Mouse (Mus musculus) adrenal gland, adult 2 months (tissue): ENCODE results near the gene Agap2. TPM values are rescaled to one million over a fixed set of nuclear protein-coding genes. Genes with fewer than 3 reads are reported as not detected.

Source experiments
- DNase-seq: peaks from one replicate; pipeline ENCODE4 v3.0.0; 2021
- polyA plus RNA-seq: library from polyadenylated mRNA; depleted of rRNA; stranded (reverse); fragments of >200 nt; gene quantifications from 2 replicates; pipeline ENCODE4 v1.2.3, GENCODE M21; 2012
- total RNA-seq, 2 experiments: library from RNA; stranded (reverse); gene quantifications; 2 replicates each; pipeline ENCODE4 v1.2.3; 2021

The Agap2 gene
- total and polyA plus RNA-seq, 3 experiments = 2.2 to 8.7 (median 3.8) TPM

DNA sequence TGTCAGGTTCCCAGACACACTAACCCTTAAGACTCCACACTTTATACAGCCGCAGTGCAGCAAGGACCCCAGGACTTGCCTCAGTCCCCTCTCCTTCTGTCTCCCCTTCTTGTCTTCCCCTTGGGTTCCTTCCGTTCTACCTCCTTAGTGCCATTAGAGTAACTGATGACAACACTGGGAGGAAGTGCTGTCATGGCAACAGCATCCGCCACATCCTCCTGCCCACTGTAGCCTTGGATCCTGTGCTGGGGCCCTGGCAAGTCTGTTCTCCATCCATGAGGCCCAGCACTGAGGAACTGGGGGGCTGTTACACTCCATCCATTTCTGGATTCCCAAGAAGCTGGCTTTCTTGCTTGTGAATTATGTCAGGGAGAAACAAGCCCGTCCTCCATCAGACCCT is 998 bp downstream of the Agap2 start:
- DNase-seq = no peak

- DNase-seq = no peak
These were observed 2.4 kb downstream of the Agap2 start for GRCm38 (mm10) chr10:127077515-127077914.

DNA sequence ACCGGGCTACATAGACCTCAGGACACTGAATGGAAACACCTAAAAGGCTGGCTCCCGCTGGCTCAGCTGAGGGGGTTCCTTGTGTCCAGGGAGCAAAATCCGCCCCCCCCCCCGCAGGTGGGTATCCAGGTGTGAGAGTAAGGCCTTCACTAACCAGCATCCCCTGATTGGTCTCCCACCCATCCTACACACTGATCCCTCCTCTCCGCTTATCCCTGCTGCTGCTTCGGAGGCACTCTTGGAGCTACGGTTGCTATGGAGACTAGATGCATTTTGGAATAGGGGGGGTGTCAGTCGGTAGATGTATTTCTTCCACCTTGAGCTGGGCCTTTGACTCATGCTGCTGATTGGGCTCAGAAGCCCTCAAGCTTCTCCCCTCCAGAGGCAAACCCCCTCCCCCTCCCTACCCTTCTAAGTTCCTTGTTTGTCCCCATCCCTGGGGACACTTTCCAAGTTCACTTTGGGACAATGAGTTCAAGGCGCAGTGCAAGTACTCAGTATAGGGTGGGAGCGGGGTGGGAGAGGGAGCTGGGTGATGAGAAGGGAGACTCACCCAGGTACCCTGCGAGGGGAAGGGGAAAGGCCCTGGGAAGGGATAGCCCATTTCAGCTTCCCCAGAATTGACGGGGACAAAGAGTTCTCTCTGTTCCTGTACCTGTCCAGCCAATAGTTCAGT is 3.1 kb downstream of the Agap2 start:
- no peak for DNase-seq

DNA sequence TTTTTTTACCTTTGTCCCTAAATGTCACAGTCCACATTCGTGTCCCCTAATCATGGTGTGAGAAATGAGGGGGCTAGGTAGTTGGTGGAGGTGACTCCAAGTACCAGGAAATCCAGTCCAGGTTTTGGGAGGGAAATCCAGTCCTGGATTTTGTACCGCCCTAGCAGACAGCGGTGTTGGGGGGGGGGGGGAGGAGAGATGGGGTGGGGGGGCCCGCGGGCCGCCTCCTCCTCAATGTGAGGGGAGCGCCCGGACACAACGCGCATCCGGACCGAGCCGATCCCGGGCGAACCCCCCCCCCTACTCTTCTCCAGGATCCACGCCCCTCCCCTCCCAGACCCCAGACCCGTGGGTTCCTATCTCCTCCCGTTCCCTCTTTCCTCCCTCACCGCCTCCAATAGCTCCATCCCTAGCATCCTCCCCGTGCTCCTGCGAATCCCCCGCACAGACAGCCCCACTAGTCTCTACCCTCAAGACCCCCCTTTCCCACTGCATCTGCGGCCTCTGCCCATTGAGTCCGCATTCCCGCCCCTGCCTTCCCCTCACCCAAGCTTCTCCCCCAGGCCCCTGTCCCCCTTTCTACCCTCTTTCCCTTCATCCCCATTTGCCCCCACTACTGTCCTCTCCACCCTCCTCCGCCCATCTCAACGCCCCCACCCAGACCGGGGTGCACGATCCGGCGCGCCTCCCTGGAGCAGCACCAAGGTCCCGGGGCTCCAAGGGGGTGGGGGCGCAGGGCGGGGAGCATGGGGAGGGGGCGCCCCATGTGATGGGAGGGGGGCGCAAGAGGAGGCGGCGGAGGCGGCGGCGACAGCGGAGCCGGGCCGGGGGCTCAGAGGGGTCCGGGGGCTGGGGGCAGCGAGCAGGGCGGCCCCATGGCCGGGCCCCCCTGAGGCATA is 3.8 kb downstream of the Agap2 start:
- no peak for DNase-seq

GRCm38 (mm10) chr10:127079665-127080391 is 4.7 kb downstream of the Agap2 start:
- no peak for DNase-seq

DNA sequence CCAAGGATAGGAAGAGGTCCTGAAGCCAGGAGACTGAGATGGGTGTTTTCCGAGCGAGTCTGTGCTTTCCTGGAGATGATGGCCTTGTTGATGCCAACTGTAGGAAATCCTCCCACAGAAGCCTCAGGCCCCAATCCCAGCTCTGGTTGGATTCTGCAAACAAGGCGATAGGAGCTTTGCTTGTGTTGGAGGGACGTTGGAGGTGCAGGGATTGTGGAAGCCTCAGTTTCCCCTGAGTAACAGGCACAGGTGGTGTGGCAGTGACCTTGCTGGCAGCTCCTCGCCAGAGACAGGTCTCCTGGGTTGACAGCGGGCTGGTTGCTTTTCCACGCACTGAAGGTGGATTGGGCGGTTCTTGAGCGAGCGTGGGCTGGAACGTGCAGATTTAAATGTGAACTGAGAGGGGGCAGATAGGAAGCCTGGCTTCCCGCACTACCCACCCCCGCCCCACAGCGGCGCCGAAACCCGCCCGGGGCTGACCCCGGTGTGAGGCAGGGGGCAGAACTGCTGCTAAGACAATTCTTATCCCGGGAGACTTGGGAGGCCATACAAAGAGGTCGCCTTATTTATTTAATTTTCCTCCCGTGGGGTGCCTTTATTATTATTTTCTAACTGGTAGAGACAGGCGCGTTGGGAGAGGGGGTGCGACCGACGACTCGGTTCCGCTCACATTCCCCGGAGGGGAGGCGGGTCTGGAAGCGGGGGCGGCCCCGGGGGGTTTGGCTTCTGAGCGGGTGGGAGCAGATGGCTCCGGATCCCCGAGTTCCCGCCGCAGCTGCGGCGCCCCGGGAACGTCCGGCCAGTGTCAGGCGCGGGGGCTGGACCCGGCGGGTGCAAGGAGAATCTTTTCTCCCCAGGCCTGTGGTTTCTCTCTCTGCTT is 6.1 kb downstream of the Agap2 start:
- DNase-seq = no peak

- DNase-seq = no peak
These were observed 7.0 kb downstream of the Agap2 start for GRCm38 (mm10) chr10:127081996-127082620.

- no peak for DNase-seq
These were observed 8.3 kb downstream of the Agap2 start for GRCm38 (mm10) chr10:127083292-127083914.

DNA sequence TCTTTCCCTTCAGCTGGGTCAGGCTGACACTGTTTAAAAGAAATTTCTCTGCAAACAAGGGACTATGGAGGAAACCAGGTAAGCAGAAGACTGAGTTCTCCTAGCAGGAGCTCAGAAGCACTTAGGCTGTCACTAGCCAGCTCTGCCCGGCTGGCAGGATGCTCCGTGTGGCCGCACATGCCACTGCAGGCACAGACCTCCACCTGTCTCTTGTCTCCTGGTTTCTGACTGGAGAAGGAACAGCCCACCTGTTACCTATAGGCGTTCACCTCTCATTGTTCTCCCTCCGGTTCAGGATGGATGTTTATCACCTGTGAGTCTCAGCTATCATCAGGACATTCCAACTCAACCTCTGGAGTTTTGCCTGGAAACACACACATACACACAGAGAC is 8.8 kb downstream of the Agap2 start:
- no peak for DNase-seq

- no peak for DNase-seq
These were observed 10.0 kb downstream of the Agap2 start for GRCm38 (mm10) chr10:127085052-127085451.

DNA sequence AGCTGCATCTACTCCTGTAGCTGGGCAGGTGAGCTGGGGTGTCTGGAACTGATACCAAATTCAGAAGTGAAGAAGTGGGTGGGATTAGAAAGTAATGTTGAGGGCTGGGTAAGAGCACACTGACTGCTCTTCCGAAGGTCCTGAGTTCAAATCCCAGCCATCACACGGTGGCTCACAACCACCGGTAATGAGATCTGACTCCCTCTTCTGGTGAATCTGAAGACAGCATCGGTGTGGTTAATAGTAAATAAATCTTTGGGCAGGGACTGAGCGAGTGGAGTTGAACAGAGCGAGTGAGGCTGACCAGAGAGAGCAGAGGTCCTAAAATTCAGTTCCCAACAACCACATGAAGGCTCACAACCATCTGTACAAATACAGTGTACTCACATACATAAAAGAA is 10.5 kb downstream of the Agap2 start:
- no peak for DNase-seq

GRCm38 (mm10) chr10:127090560-127091411 is 15.7 kb downstream of the Agap2 start:
- peak; percentile 70 for DNase-seq

DNA sequence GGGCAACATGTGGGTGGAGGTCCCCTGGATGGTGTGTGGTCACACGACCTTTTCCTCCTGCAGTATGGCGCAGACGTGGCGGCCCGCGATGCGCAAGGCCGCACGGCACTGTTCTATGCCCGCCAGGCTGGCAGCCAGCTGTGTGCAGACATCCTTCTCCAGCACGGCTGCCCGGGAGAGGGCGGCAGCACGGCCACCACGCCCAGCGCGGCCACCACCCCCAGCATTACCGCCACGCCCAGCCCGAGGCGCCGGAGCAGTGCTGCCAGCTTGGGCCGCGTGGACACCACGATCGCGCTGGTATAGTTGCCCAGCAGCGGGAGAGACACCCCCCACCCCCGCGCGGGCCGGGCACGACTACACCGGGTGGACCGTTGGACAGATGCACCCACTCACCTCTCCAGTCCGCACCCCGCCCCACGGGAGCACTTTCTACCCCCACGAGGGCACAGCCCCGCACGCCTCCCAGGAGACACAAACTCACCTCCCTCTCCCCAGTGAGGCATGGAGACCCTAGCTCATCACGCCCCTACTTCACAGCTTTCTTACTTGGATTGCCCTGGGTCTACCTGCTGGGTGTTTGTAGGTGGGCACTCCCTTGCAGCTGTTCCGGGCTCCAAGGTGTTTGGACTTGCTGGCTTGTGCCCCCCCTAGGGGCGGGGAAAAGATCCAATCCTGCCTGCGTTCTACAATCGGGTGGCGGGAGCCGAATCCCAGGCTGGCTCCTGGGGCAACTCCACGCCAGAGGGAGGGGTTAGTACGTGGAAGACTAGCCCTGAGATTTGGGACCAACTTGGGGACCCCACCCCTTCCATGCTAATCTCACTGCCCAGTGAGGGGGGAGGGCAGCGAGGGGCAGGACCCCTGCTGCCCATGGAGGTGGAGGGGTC is 16.7 kb downstream of the Agap2 start:
- DNase-seq = peak; percentile 75

GRCm38 (mm10) chr10:127092742-127093141 is 17.7 kb downstream of the Agap2 start:
- no peak for DNase-seq

DNA sequence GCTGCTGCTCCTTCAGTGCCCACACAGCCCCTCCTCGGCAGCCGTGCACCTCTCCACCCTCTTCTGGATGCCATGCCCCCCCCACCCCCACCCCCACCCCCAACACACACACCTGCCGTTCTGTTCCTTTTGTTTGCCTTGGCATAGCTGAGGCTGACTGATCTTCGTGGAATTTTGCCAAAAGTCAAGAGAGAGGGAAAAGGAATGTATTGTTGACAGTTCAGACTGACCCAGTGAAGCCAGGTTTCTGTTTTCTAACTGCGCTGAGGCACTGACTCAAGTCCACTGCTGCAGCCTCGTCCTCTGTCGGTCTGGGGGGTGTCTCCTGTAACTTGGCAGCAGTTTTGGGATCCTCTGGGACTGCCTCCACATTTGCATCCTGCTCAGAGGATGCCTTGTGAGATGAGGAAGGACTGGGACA is 19.3 kb downstream of the Agap2 start:
- no peak for DNase-seq

- no peak for DNase-seq
These were observed 23.4 kb downstream of the Agap2 start for GRCm38 (mm10) chr10:127098514-127098913.

GRCm38 (mm10) chr10:127099191-127099590 is 24.1 kb downstream of the Agap2 start:
- DNase-seq = no peak

DNA sequence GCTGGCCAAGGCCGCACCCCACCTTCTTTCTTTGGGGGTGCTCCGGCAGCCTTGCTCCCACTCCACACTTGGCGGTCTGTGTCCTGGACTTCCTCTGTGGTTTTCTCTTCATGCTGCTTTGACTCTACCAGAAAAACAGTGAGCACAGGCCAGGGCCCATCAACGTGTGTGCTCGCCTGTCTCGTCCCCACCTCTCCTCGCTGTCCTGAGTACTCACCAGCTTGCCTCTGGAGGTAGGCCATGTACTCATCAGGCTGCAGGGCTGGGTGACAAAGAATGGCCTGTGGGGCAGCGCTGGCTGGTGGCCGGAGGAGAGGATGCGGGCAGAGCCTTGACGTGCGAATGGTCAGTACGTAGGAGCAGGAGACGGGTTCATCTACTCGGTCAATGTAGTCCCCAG is 24.8 kb downstream of the Agap2 start:
- DNase-seq = no peak

DNA sequence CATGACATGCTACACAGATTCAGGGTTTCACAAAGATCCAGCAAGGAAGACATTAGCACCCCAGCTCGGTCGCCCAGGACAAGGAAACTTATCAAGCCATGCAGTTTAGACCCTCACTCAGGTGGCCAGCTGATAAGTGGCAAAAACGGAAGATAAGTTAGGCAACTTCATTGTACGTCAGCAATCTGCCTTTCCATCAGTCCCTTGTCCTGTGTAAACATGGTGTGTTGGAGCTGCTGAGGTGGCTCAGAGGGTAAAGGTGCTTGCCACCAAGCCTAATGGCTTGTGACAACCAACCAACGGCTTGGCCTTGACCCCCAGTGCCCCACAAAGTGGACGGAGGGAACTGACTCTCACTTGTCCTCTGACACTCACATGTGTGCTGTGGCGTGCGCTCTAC is 25.3 kb downstream of the Agap2 start:
- DNase-seq = no peak
